Mouse (Mus musculus) heart, adult 11 months (tissue): ENCODE measurements around the gene Aurkb.

Experiments used
- DNase-seq: peaks from one replicate; pipeline ENCODE4 v3.0.0; 2022

Aurkb gene

GRCm38 (mm10) chr11:69064259-69065133 lies 19.0 kb downstream of the Aurkb start:
- peak; percentile 90 for DNase-seq

- DNase-seq: peak; percentile 87
Measured at GRCm38 (mm10) chr11:69065394-69065925, 20.0 kb downstream of the Aurkb start.

GRCm38 (mm10) chr11:69066163-69066861 lies 20.9 kb downstream of the Aurkb start:
- DNase-seq: peak; percentile 96

- peak; percentile 98 for DNase-seq
Measured at GRCm38 (mm10) chr11:69066956-69067355, 21.5 kb downstream of the Aurkb start.

GRCm38 (mm10) chr11:69067601-69068000 lies 22.2 kb downstream of the Aurkb start:
- DNase-seq: peak; percentile 98

- DNase-seq: no peak
Measured at GRCm38 (mm10) chr11:69070093-69070492, 24.6 kb downstream of the Aurkb start.

- DNase-seq: peak; percentile 99
Measured at GRCm38 (mm10) chr11:69070590-69071222, 25.3 kb downstream of the Aurkb start, which contains the start of gene Tmem107. Gene Tmem107 (plus strand): TSS chr11:69070806.

- DNase-seq: no peak
Measured at GRCm38 (mm10) chr11:69071262-69071661, 25.8 kb downstream of the Aurkb start.

GRCm38 (mm10) chr11:69072234-69072633 lies 26.8 kb downstream of the Aurkb start:
- peak; percentile 92 for DNase-seq

- peak; percentile 86 for DNase-seq
Measured at GRCm38 (mm10) chr11:69072666-69073064, 27.2 kb downstream of the Aurkb start.

GRCm38 (mm10) chr11:69073065-69073888 lies 27.8 kb downstream of the Aurkb start:
- peak; percentile 98 for DNase-seq

- DNase-seq: peak; percentile 91
Measured at GRCm38 (mm10) chr11:69073951-69074775, 28.7 kb downstream of the Aurkb start.

- no peak for DNase-seq
Measured at GRCm38 (mm10) chr11:69074776-69075069, 29.3 kb downstream of the Aurkb start.

GRCm38 (mm10) chr11:69075764-69076479 lies 30.5 kb downstream of the Aurkb start:
- DNase-seq: peak; percentile 86

GRCm38 (mm10) chr11:69076572-69076971 lies 31.1 kb downstream of the Aurkb start:
- peak; percentile 85 for DNase-seq

- DNase-seq: no peak
Measured at GRCm38 (mm10) chr11:69077316-69077715, 31.9 kb downstream of the Aurkb start.

GRCm38 (mm10) chr11:69078041-69078440 lies 32.6 kb downstream of the Aurkb start:
- peak; percentile 84 for DNase-seq

GRCm38 (mm10) chr11:69078805-69079438 lies 33.5 kb downstream of the Aurkb start:
- peak; percentile 97 for DNase-seq

- peak; percentile 83 for DNase-seq
Measured at GRCm38 (mm10) chr11:69080102-69080854, 34.8 kb downstream of the Aurkb start.

GRCm38 (mm10) chr11:69080855-69081222 lies 35.4 kb downstream of the Aurkb start:
- DNase-seq: no peak
